Mouse (Mus musculus) embryo, embryonic 11 days (tissue): ENCODE results near the gene Msh2.

Experiments
- DNase-seq: peaks from one replicate; pipeline ENCODE4 v3.0.0-alpha.2; 2015

The Msh2 gene

GRCm38 (mm10) chr17:87724727-87725126 lies 52.6 kb downstream of the Msh2 start:
- DNase-seq, result no peak

- DNase-seq, result no peak
Observed at GRCm38 (mm10) chr17:87726489-87727356, 54.6 kb downstream of the Msh2 start.

GRCm38 (mm10) chr17:87731962-87732361 lies 59.8 kb downstream of the Msh2 start:
- DNase-seq, result no peak

GRCm38 (mm10) chr17:87734471-87734870 lies 62.3 kb downstream of the Msh2 start:
- no peak for DNase-seq

GRCm38 (mm10) chr17:87737144-87737543 lies 65.0 kb downstream of the Msh2 start:
- no peak for DNase-seq

GRCm38 (mm10) chr17:87739835-87740234 lies 67.7 kb downstream of the Msh2 start:
- DNase-seq, result no peak

GRCm38 (mm10) chr17:87744985-87745925 lies 73.1 kb downstream of the Msh2 start:
- peak; percentile 55 for DNase-seq

- peak; percentile 68 for DNase-seq
Observed at GRCm38 (mm10) chr17:87745926-87746888, 74.1 kb downstream of the Msh2 start.

GRCm38 (mm10) chr17:87760315-87760714 lies 88.2 kb downstream of the Msh2 start:
- DNase-seq, result no peak

GRCm38 (mm10) chr17:87763146-87763545 lies 91.0 kb downstream of the Msh2 start:
- no peak for DNase-seq

GRCm38 (mm10) chr17:87765031-87765430 lies 92.9 kb downstream of the Msh2 start:
- DNase-seq, result no peak

GRCm38 (mm10) chr17:87766888-87767287 lies 94.8 kb downstream of the Msh2 start:
- DNase-seq, result no peak

GRCm38 (mm10) chr17:87770766-87771165 lies 98.6 kb downstream of the Msh2 start:
- DNase-seq, result no peak

- DNase-seq, result no peak
Observed at GRCm38 (mm10) chr17:87773175-87773574, 101.0 kb downstream of the Msh2 start.
